Mouse (Mus musculus): ENCODE data around the gene Fancc.

Fancc gene

DNA sequence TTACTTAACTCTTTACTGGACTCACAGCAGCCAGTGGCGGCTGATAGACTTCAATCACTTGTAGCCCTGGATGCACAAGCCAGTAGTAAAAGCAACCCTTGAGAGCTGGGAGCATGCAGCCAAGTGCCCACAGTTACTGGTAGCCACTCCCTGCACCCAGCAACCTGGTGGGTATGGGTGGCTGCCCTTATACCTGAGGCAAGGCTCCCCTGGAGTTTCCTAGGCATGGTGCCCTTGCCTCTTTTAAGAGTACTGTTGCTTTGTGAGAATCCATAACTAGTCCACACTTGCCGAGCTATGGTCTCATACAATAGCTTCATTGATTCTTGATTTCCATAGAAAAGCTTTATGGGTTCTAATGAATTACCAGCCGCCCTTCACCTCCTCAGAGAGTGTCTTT, 252.7 kb downstream of the Fancc start:
- WGBS, result 74% methylated on average over 3 of the region's 3 CpGs

DNA sequence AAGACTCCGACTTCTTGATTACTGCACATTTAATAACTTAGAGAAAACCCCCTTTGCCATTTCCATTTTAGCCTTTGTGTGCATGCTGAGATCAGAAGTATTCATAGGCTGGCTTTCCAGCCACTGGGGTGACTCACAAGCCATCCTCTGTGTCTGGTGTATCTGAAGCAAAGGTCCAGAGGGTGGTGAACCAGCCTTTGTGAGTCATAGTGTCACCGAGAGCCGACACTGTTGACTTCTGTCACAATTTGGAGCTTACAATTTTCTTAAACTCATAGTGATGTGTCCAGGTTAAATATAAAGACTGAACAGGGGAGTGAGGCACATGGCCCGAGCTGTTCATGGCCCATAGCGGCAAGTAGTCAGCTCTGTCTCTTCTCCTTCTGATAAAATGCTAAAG, 253.5 kb downstream of the Fancc start:
- 46% methylated on average over 5 of the region's 5 CpGs for WGBS

DNA sequence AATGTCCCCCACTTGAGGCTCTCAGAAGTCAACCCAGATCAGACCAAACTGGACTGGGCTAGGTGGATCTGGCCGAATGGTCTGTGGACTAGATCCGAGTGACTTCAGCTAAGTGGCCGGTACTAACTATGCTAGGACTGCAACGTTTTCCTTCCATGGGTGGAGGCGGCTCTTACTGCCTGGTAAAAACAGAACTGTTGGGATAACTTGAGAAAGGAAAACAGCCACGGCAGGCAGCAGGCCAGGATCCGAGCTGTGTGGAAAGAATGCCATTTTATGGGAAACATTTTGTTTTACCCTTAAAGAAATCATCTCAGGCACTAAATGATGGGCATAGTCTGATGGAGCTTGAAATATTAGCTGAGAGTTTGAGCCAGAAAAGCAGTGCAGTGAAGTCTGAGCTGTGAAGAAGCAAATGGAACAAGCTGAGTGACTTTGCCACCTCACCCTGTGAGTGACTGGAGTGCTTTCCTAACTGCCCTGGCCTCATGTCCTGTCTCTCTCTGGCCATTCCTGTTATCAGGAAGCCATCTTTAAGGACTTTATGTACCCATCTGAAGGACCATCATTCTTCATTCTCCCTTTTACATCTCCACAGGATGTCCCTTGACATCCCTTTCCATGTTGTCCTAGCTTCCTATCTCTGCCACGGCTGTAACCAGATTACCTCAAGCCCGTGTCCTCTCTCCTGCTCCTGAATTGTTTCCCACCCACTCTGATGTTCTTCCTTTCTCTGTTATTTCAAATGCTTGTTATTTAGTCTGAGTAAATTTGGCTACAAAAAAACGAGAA, 254.5 kb downstream of the Fancc start:
- WGBS, result 28% methylated on average over 10 of the region's 10 CpGs

DNA sequence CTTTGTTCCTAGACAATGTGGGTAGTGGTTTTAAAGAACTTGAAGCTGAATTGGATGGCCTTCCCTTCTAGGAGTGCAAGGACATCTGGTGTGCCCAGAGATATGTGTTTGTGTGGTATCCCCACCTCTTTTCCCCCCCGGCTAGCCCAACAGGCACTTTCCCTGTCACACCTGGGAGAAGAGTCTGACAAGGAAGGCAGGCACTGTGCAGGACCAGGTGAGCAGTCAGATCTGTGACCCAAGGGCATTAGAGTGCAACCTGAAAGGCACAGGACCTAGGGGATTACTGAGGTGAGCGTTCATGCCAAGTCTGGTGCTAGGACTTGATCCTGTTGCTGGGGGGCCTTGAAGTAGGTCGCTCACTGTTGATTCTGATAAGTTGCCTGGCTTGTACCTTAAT, 255.4 kb downstream of the Fancc start:
- 74% methylated on average over 3 of the region's 3 CpGs for WGBS

DNA sequence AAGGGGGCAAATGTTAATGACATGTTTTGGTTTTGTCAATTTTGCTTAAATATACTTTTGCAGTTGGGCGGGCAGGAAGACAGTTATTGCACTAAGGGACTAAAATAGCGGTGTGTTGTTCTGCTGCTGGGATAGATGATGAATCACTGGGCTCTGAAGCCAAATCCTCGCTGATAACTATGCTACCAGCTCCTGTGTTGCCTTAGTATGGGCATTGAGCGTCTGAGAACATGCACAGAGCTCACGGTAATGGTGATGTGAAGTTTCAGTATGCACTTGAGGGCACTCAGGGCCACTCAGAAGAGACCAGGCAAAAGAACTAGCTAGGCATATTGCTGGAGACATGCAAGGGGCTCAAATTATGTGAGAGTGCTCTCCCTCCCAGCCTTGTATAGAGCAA, 256.2 kb downstream of the Fancc start:
- 20% methylated on average over 5 of the region's 5 CpGs for WGBS

DNA sequence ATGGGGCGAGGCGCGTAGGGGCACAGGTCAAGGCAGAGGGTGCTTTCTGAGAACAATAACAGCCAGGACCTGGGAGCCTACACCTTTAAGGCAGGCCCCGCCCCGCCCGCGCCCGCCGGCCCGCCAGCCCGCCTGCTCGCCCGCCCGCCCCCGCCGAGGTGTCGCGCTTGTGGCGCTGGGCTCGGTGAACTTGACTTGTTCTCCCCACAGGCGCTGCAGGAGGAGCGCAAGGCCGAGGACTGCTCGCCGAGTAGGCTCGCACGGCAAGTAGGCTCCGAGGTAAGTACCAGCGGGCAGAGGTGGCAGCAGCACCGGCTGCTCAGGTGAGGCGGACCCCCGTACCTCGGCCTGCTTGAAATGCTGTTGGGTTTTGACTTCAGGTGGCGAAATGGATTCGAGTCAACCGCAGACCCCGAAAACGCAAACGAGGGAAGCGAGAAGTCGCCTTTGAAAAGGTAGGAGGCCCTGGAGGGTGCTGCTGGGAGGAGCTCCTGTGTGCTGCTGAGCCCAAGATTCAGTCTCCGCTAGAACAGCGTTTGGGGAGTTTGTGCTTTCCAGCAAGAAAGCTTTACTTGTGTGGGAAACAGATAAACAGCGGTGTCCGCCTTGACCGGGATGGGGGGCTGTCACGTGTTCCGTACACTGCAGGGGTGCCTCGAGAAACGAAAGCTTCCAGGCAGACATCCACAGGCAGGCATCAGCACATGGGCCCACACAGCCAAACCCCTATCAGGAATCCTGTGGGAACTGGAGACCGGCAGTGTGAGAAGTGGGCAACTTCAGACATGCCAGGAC, 257.0 kb downstream of the Fancc start:
- whole genome bisulfite sequencing, result 2% methylated on average over 51 of the region's 51 CpGs

DNA sequence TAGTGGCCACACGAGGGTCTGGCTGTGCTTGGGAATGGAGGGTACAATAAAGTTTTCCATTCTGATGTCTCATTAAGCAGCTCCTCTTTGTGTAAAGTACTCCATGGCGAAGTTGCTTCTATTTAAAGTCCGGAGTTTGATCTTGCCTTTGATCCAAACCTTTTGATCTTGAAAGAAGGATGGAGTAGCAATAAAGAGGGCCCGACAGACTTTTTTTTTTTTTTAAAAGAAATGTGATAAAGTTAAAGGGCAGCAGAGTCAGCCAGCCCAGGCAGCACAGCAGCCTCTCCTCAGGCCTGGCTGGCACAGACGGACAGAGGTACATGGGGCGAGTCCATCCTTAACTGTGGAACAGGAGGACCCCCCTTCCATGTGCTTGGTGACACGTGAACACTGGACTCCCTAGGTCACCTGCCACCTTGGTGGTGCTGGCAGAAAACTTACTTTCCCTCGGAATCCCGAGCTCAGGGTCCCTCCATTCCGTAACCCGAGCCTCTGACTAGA, 257.7 kb downstream of the Fancc start:
- WGBS, result 9% methylated on average over 11 of the region's 11 CpGs

DNA sequence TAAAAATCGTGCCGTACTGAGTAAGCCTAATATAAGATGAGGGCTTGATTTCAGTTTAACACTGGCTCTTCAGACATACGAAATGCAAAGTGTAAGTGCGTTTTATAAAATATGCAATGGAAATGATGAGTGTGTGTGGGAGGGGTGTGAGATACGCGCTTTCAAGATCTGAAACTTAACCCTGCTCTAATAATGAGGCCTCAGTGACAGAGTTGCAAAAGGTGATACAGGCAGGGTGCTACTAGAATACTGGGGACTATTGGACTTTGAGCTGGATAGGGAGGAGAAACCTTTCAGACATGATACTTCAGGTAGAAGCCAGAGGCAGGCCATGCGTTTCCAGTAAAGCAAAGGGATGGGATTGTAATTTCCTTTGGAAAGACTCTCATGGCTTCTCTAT, 259.0 kb downstream of the Fancc start:
- 80% methylated on average over 7 of the region's 7 CpGs for WGBS

DNA sequence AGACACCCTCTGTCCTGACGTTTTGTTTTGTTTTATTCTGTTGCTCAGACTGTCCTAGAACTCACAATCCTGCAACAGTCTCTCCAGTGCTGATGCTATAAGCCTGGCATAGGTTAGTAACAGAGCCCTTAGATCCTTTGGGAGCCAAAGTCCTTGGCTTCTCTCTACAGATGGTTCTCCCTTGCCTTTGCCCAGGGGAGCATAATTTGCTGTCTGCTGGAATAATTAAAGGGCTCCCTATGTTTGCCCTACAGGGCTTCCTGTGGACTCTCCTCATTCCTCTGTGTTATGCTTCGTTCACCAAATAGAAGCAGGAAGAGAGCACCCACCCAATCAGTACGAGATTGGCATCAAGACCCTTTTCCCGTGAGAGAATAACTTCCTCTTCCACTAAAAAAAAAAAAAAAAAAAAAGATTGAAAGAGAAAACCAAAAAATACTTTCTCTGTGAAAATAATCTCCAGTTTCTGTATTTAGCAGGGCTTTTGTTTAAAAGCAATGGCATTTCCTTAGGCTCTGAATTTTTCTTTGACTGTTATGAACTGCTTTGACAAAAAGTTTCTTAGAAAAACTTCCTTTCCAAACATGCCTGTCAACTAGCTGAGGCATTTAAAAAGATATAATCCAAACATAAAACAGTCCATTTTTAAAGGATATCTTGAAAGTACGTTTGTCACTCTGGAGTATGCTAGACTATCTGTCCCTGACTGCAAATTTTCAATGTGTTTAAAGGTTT, 260.8 kb downstream of the Fancc start:
- 69% methylated on average over 5 of the region's 5 CpGs for WGBS

DNA sequence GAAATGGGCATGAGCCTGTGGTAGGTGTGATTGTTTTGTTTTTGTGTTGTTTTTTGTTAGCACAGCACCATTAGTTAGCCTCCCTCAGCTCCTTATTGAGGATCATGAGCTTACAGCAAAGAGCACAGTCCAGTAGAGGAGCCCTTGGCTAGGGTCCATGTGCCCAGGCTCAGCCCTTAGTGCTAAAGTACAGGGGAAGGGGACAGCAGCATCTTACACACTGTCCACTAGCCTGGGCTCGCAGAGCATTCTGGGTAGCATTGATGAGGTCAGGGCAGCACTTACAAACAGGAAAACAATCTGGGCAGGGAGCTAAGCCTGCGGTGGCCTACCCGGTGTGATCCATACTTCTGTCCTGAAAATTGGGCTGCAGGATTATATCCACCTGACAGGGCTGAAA, 261.5 kb downstream of the Fancc start:
- WGBS, result 73% methylated on average over 3 of the region's 3 CpGs

Data from cerebral cortex, adult 2 months (tissue).